Mouse (Mus musculus) heart, embryonic 10.5 days (tissue): ENCODE measurements around the gene Sept7. TPM values are rescaled to one million over a fixed set of nuclear protein-coding genes. Genes with fewer than 3 reads are reported as not detected.

Experiments
- DNase-seq: peaks from one replicate; pipeline ENCODE4 v3.0.0-alpha.2; 2017; ENCODE audit warnings: low spot score
- H3K27ac ChIP-seq: fragments of 300-500 bp; sonication (generic); 2 replicates; pipeline ENCODE4 v1.5.1; 2016; ENCODE audit warnings: mild to moderate bottlenecking
- H3K27me3 ChIP-seq: fragments of 300-500 bp; sonication (generic); 2 replicates; pipeline ENCODE4 v1.6.1; 2016; ENCODE audit warnings: mild to moderate bottlenecking; ENCODE audit not compliant: poor library complexity, insufficient read depth, severe bottlenecking
- H3K36me3 ChIP-seq: fragments of 300-500 bp; sonication (generic); 2 replicates; pipeline ENCODE4 v1.6.1; 2016; ENCODE audit warnings: mild to moderate bottlenecking, moderate library complexity
- H3K4me1 ChIP-seq: fragments of 300-500 bp; sonication (generic); 2 replicates; pipeline ENCODE4 v1.6.1; 2016; ENCODE audit warnings: mild to moderate bottlenecking
- H3K4me3 ChIP-seq: fragments of 300-500 bp; sonication (generic); 2 replicates; pipeline ENCODE4 v1.5.1; 2016; ENCODE audit warnings: mild to moderate bottlenecking, moderate library complexity
- H3K9me3 ChIP-seq: fragments of 300-500 bp; sonication (generic); 2 replicates; pipeline ENCODE4 v1.6.1; 2016; ENCODE audit warnings: mild to moderate bottlenecking, moderate library complexity
- WGBS: fragments of 180-500 bp; shearing (Covaris S2); methylation state at CpG from one replicate; pipeline ENCODE4 v1.1.7; 2016; 5-methylcytosine and 5-hydroxymethylcytosine counted together
- polyA plus RNA-seq: library from polyadenylated mRNA; unstranded; fragments of >200 nt; fragmentation: Nextera tagmentation; extraction: Ambion mirVana; gene quantifications from 2 replicates; pipeline ENCODE4 v1.2.1, GENCODE M21; 2016

The Sept7 gene
- polyA plus RNA-seq, 1 experiment from 2014 or later: 291 TPM

DNA sequence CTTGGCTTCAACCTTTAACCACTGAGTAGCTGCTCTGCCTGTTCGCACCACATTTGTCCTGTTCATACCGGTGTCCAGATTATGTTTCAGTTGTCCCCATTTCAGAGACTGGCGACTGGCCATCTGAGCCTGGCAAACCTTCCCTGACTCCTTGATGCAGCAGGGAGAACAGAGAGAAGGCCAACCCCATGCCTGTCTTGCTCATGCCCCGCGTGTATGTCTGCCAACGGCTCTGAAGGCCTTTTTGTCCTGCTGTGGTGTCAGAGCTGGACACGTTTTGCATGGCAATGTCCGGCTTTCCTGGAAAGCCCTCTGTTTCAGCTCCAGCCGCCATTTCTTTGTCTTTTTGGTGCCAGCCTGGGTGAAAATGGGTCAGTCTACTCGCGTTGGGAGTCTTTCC is 103.6 kb downstream of the Sept7 start:
- Histone ChIP-seq H3K36me3 (no peaks in the 10 kb centered on the region), H3K9me3 (no peaks in the 10 kb centered on the region), H3K27me3 (no peaks in the 10 kb centered on the region), H3K4me1 (no peaks in the 10 kb centered on the region), H3K27ac (no peak overlapping the region), H3K4me3 (no peak overlapping the region)
- 89% methylated on average over 11 of the region's 11 CpGs for WGBS
- DNase-seq: no peak

GRCm38 (mm10) chr9:25357589-25357988 is 105.3 kb downstream of the Sept7 start:
- H3K4me3 ChIP-seq: no peak overlapping the region
- 89% methylated on average over 12 of the region's 12 CpGs for WGBS
- H3K27me3 ChIP-seq: no peaks in the 10 kb centered on the region

DNA sequence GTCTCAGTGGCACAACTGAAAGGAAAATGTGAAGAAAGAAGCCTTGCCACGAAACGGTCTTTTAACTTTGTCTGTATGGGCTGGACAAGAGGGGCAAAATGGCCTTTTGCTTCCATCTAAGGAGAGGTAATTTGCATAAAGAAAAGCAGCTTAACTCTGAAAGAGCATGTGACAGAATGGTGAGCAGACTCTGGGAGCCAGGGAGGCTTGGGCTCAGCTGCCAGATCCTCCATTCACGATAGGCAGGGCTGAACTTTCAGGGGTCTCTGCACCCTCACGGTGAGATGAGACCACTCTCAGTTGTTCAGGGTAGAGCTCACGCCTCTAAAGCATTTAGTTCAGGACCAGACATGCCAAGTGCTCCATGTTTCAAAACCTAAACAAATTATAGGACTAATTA is 105.8 kb downstream of the Sept7 start:
- 70% methylated on average over 5 of the region's 5 CpGs for WGBS
- Histone ChIP-seq H3K9me3 (no peaks in the 10 kb centered on the region), H3K27ac (no peak overlapping the region), H3K4me1 (no peaks in the 10 kb centered on the region), H3K27me3 (no peaks in the 10 kb centered on the region), H3K36me3 (no peaks in the 10 kb centered on the region), H3K4me3 (no peak overlapping the region)
- DNase-seq: no peak

More at GRCm38 (mm10) chr9:25357589-25357988, 105.3 kb downstream of the Sept7 start:
- no peak for DNase-seq
- Histone ChIP-seq H3K36me3 (no peaks in the 10 kb centered on the region), H3K4me1 (no peaks in the 10 kb centered on the region), H3K9me3 (no peaks in the 10 kb centered on the region), H3K27ac (no peak overlapping the region)

Other genes with a start within 250 kb of the Sept7 start
- gene Gm10181, start 163.0 kb upstream of the Sept7 start, polyA plus RNA-seq: not detected in 2 replicates
- 23.7 and 25.6 TPM in 2 replicates for gene Herpud2, start 100.6 kb upstream of the Sept7 start, polyA plus RNA-seq
- 22.6 and 24.2 TPM in 2 replicates for gene Eepd1, start 229.1 kb downstream of the Sept7 start, polyA plus RNA-seq